Mouse (Mus musculus): ENCODE data around the gene Cenpe.
A peak's percentile ranks its signal among the peaks of the same experiment; 100 is the strongest.
"Not testable (repeated sequence)": the region's sequence is repeated elsewhere in the genome, so short reads cannot be mapped to it uniquely, and the experiment has no call there.

Cenpe gene

DNA sequence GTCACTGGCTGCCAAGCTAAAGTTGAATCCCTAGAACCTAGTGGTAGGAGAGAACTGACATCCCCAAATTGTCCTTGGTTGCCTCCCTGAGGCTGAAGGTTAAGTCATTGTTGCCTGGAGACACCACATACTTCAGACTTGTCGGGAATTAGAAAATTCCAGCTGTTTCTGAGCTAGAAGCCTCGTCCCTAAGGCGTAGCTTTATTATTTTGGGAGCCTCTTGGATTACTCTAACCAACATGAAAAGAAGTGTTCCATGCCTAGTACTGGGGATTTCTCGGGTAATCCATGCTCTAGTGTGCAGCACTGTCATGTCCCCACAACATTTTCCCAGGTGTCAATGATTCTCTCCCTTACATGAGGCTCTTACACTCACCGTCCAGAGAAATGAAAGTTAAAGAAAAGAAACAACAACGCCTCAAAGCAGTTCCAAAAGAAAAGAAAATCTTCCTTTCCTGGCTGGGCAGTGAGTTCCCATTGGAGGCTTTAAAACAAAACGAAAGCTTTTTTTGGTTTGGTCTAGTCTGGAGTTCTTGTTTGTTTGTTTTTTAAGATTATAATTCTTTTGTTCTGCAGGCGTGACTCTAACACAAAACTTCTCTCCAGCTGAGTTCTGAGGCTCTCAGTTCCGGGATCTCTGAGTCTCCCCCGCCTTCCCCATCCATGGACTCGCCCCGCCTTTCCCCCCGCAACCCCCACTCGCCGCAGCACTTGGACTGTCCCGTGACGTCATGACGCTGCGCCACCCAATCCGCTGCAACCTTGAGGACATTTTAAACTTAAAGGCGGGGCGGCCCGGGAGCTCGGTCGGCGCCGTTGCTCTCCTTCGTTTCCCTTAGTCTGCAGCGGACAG lies at the start of gene Cenpe:
Gene Cenpe (plus strand): TSS at position 733 of the 853 bp plus-strand sequence.
- peak; percentile 95 for DNase-seq (ENCODE audit: low read depth)

DNA sequence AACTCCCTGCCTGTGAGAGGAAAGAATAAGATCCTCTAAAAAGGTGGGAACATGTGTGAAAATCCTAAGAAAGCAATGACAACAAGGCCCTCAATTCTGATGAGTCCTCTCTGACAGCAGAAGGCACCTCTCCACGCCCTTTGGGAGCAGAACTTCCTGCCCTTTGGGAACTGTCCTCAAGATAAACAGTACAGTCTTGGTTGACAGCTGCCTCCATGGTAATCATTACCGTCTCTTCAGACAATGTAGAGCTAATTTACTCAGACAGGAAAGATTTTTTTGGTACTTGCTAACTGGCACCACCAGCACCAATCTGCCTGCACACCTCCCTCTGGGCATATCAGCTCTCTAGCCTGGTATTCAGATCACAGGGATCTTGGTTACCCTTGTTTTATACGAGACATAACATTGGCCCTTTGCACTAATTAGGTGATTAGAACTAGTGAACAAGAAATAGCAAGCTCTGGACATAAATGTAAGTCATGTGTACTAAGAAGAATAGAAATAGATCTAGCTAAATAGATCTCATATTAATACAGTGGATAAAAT lies 40.4 kb upstream of the Cenpe start:
- no peak for DNase-seq (ENCODE audit: low read depth)

DNA sequence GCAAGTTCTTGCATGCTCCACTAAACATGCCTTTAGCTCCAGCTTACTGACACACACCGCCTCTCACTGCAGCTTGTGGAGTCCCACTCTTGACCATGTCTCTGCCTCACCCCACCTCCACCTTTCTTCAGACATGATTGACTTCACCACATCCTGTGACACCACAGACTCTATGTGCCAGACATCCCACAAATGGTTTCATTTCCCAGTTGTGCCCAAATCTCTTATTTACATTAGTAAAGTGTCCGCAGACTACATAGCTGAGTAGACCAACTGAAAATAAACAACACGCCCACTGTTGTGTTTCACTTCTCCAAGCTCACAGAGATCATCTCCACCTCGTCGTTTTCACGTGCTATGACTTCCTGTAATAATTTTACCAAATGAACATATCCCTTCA lies 20.5 kb upstream of the Cenpe start:
- no peak for DNase-seq (ENCODE audit: low read depth)

DNA sequence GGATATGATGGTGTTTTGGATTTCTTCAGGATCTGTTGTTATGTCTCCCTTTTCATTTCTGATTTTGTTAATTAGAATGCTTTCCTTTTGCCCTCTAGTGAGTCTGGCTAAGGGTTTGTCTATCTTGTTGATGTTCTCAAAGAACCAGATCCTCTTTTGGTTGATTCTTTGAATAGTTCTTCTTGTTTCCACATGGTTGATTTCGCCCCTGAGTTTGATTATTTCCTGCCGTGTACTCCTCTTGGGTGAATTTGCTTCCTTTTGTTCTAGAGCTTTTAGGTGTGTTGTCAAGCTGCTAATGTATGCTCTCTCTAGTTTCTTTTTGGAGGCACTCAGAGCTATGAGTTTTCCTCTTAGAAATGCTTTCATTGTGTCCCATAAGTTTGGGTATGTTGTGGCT lies 14.3 kb upstream of the Cenpe start:
- not testable (repeated sequence) for DNase-seq (ENCODE audit: low read depth)

DNA sequence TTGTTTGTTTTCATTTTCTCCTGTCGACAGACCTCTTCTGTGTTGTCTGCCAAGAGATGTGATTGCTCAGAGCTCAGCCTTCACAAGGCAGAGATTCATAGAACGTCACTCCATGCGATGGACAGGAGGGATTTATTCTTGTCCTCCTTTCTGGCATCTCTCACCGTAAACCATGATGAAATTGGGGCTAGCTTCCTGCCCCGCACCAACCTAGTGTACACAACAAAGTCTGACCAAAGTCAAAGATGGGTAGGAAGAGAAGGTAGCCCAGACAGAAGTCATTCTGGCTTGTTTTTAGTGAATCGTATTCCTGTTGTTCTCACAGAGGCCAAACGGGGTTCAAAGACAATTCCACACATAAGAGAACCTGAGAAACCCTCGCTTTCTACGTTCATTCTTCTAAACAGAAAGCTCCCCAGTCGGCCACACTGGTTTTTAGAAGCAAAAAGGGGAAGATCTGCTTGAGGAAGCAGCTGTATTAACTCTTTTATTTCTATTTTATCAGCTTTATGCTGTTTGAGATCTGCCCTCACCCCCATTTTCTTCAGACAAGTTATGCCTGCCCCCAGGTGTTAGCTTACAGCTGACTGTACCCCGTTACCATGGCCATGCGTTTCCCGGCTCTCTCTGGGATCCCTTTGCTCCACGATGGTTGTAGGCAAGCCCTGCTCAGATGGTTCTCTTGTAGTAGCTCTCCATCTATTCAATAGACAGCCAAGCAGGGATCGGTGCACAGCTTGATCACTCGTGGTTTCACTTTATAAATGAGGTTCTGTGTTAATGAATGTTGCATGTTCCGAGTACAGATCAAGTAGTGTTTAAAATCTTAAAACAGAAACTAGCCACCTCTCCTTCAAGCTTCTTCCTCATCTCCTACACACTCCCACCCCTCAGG lies 11.7 kb upstream of the Cenpe start:
- no peak for DNase-seq (ENCODE audit: low read depth)

DNA sequence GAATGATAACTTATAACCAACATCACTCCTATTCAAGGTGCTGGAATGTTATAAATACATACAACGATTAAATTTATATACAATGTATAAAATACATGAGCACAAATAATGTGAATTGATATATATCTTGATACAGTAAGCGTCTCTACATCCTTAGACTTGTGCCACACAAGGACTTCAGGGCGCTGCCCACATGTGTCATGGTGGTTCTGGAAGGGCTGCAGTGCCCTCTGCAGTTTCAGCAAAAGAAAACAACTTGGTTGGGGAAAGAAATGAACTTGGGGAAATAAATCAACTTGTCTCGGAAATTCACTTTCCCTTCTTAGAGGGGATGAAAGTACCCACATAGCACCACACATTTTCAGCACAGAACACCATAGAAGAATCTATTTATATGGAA lies 5.7 kb upstream of the Cenpe start:
- DNase-seq (ENCODE audit: low read depth): peak; percentile 61

DNA sequence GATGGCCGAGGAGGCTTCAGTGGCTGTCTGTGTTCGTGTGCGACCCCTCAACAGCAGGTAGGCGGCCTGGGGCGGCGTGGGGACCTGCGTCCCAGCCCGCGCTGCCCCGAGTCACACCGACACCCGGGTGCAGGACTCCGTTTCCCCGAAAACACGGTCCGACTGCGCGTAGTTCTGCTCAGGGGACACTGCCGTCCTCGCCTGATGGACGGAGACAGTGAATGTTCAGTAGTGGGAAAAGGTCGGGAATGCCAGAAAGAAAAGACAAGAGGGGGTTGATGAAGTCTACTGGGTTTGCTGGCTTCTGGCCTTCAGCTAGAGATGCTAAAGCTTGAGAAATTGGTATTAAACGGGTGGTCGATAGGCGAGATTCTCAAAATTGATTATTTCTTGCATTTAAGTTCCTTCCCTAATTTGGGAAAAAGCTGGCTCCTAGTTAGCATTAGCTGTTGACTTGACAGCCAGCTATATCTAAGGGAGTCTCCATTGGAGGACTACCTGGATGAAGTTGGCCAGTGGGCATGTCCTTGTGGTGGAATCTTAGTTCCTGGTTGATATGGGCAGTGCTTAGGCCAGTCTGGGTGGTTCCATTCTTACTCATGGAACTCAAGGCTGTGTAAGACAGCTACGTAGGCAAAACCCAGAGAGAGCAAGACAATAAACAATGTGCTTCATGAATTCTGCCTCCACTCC lies 467 bp downstream of the Cenpe start:
- DNase-seq (ENCODE audit: low read depth): peak; percentile 37

DNA sequence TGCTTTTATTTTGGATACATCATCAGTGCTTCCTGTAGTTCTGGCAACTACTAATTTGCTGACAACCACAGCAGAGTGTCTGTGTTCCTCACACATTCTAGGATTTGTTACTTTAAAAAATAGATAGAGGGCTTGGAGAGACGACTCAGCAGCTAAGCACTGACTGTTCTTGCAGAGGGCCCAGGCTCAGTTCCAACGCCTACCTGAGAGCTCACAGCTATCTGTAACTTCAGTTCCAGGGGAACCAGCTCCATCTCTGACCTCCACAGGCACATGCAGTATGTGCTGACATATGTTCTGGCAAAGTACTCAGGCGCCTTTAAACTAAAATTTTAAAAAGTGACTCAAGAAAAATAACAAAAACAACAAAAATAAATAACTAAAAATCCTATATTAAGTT lies 19.7 kb downstream of the Cenpe start:
- no peak for DNase-seq (ENCODE audit: low read depth)

DNA sequence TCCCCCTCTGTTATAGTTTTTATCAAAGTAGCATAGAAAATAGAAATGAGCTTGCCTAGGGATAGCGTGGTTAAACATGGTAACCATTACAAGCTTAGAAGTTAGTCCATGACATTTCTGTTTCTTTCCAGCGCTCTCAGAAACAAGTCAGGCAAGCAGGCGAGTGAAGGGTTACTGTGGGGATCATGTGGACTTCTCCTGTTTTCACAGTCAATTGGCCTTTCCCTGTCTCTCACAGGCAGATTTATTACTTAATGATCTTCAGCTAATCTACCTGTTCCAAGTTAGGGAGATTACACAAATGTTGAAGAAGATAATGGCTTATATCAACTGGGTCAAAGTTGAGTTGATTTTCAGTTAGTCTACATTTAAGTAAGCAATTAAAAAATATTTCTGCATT lies 20.1 kb downstream of the Cenpe start:
- no peak for DNase-seq (ENCODE audit: low read depth)

DNA sequence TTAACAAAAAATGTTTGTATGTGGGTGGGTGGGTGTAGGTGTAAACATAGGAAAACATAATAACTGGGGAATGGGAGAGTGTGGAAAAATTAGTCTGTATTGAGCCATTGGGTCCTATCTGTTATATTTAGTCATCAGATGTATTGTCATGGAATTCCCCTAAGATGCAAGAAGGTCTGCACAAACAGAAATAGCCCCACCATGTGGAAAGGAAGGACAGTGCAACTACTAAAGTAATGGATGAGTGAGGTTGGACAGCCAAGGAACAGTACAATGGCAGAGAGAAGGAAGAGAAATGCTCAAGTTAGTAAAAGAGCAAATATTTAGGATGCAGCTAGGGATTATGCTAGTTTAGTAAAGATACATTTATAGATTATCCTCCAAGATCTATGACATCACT lies 33.4 kb downstream of the Cenpe start:
- peak; percentile 61 for DNase-seq (ENCODE audit: low read depth)

DNA sequence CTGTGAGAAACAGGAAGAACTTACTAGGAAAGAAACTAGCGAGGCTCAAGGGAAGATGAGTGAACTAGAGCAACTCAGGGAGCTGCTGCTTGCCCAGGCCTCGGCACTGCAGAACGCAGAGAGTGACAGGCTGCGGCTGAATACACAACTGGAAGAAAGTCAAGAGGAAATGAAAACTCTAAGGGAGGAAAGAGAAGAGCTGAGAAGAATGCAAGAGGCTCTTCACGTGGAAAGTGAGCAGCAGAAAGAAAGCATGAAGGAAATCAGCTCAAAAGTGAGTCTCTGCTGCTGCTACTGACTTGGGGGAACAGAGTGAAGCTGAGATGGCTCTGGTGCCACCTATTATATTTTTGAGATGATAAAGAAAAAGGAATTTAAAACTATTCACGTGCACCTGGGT lies 34.5 kb downstream of the Cenpe start:
- DNase-seq (ENCODE audit: low read depth): no peak

DNA sequence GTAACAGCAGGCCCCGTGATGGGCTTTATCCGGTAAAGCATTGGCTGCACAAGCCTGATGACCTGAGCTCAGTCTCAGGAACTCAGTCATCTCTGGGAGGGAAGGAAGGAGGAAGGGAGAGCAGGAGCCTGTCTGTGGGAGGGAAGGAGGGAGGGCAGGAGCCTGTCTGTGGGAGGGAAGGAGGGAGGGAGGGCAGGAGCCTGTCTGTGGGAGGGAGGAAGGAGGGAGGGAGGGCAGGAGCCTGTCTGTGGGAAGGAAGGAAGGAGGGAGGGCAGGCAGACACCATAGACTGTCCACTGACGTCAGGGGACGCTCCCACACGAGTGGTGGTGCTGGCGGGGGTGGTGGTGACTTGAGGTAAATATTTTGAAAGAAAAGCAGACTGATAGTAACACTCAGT lies 36.8 kb downstream of the Cenpe start:
- no peak for DNase-seq (ENCODE audit: low read depth)

DNA sequence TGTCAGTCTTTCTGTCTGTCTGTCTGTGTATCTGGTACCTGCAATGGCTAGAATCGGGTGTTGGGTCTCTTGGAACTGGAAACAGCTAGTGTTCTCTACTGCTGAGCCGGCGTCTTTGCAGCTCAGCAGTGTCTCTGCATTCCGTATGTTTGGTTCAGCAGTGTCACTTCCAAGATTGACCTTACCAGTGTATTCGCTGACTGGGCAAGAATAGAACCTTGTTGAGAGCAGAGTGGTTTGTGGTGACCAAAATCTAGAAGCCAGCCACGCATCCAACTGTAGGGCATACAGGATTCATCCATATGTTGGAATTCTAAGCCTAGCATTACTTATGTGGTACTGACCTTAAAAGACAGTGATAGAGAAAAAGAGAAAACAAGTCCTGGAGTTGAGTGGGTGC lies 39.5 kb downstream of the Cenpe start:
- DNase-seq (ENCODE audit: low read depth): no peak

DNA sequence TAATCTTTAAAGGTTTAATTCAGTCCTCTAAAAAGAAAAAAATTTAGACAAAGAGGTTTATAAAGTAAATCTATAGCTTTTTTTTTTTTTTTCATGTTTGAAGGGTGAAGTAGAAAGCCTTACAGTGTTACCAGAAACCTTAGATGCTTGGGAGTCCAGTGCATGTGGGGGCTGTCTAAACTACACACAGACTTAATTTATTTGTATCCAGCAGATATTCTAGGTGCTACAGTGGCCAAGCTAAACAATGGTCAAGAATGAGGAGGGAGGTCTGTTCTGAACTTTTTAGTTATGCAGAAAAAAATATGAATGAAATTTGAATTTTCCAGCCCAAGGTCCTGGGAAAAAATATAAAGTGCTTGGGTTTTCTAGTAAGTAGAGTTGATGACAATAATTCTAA lies 42.4 kb downstream of the Cenpe start:
- DNase-seq (ENCODE audit: low read depth): no peak

DNA sequence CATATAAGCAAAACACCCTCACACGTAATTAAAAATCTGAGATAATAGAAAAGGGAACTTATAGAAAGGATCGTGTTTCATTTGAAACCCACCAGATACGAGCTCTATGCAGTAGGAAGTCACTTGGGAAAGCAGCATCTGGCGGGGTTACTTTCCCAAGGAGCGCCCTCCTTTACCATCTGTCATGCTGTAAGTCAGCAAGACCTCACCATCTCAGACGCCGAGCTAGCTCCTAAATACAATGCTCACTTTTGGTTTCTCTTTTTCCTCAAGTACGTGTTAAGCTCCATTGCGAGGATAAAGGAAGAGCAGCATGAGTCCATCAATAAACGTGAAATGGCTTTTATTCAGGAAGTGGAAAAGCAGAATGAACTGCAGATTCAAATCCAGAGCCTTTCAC lies 46.6 kb downstream of the Cenpe start:
- DNase-seq (ENCODE audit: low read depth): no peak

DNA sequence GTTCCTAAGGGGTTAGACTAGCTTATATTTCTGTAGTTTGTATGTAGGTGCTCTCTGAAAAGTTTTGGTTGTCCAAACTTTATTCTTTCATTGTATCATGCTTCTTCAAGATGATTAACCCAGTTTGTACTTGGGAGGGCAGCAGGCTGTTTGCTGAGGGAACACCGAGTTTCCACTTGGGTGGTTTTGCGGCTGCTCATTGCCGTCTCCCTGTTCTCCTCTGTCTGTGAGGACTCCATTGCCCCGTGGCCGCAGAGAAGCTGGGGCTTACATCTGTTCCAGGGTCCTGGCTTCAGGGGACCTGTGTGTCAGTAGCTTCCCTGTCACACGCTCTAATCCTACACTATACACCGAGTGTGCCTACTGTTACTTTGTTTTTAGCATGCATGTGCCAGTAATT lies 47.9 kb downstream of the Cenpe start:
- no peak for DNase-seq (ENCODE audit: low read depth)

DNA sequence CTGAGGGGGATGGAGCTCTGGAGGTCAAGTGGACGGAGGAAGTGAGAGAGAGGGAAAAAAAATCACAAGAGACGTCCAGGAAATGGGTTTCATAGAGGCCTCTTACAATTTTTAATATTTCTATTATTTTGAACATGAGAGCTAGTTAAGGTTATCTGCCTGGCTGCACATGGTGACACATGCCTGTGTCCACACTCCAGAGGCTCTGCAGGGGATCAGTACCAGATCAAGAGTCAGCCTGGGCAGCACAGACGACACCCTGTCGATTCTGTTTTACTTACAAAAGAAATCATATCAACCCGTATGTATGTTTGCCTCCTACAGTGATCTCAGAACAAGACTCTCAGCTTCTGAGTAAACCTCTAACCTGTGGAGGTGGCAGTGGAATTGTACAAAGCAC lies 56.3 kb downstream of the Cenpe start:
- DNase-seq (ENCODE audit: low read depth): no peak

DNA sequence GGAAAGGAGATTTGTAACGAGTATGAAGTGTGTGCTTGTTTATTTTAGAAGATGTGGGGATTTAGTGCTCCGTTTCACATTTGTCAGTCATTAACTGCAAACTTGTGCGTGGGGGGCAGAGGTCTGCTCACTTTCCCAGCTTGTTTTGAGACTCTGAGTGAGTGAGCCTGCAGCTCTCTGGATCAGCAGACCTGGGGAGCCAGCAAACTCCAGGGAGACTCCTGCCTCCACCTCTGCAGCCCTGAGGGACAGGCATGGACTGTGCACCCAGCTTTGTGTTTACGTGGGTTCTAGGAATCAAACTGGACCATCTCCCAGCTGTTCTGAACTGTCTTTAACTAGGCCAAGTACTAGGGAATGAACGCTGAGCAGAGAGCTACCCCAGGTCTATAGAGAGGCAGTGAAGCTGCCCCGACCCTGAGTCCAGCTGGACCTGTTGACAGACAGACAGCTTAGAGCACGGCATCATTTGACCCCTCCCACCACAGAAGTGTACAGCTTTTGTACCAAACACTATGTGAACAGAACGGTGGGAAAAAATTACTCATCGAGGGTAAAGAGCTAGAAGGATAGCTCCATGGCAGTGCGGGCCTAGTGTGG lies 57.2 kb downstream of the Cenpe start:
- no peak for DNase-seq (ENCODE audit: low read depth)

DNA sequence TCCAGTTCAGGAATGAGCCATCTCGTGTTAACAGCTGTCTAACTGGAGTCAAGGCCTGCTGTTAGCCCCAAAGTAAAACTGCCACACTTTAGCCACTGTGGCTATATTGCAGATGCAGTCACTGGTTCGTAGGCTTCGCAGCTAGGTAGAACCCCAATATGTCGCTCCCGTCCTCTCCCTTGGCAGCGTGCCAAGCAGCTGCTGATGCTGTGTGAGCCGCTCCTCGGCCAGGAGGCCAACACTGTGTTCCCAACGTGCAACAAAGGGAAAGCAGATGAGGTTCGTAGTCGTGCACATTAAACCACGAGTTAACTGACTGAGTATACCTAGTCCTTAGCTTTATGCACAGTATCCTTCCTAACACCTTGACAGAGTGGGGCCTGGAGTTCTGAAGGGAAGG lies 60.3 kb downstream of the Cenpe start:
- no peak for DNase-seq (ENCODE audit: low read depth)

DNA sequence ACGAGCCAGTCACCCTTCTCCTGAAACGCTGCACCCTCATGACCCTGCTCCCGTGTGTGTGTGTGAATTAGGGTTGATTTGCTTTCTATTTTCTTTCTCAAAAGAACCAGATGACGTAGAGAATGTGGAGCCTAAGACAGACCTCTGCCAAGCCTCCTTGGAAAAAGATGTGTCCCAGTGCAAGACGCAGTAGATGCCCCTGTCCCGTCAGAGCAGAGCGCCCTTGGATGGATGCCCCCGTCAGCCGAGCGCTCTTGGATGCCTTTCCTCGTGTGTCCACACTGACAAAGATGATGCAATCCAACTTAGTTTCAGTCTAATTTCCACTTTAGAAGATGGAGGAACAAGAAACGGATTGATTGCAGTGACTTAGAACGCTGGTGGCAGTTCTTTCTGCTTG lies 60.7 kb downstream of the Cenpe start:
- DNase-seq (ENCODE audit: low read depth): no peak

DNA sequence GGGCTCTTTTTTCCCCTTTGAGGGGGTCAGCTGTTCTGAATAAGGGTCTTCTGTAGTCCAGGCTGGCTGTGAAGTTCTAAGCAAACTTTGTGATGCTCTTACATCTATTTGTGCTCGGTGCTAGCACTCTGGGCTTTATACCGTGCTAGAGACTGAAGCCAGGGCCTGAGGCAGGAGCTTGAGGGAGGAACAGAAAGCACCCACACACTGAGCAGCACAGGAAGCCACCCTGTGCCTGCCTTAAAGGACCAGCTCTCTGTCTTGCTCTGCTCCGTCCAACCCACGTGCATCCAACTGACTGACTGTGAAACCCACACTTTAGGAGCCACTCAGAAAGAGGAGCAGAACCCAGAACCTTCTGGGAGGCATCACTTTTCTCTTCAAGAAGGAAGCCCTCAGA lies 67.8 kb downstream of the Cenpe start:
- DNase-seq (ENCODE audit: low read depth): no peak

Data from NIH3T3 (cell line).